Mouse (Mus musculus) CD4-positive, CD25-positive, alpha-beta regulatory T cell (primary cell): ENCODE results near the gene Gm13057. TPM values are rescaled to one million over a fixed set of nuclear protein-coding genes. Genes with fewer than 3 reads are reported as not detected.

Source experiments
- polyA plus RNA-seq: library from polyadenylated mRNA; unstranded; fragments of 100-300 nt; shearing (Covaris generic); gene quantifications from one replicate; pipeline ENCODE4 v1.2.1, GENCODE M21; 2017

Gm13057 gene
- not detected for polyA plus RNA-seq

GRCm38 (mm10) chr4:143551400-143551799 is at the start of gene Gm13057, which contains the start of gene BC080695:
Gene Gm13057, plus strand, starts transcription at chr4:143551709.
Gene BC080695, plus strand, starts transcription at chr4:143551700.

GRCm38 (mm10) chr4:143511043-143511442 is 40.5 kb upstream of the Gm13057 start, which contains the start of gene Gm13043:
Gene Gm13043, plus strand, starts transcription at chr4:143511343.

GRCm38 (mm10) chr4:143535654-143536053 is 15.9 kb upstream of the Gm13057 start, which contains the start of gene Gm13040:
Gene Gm13040, plus strand, starts transcription at chr4:143535954.

Other genes with a start within 250 kb of the Gm13057 start
- not detected for gene Lrrc38, start 202.0 kb upstream of the Gm13057 start, polyA plus RNA-seq
- gene Pramel1, start 157.3 kb upstream of the Gm13057 start, polyA plus RNA-seq = not detected
- 38.9 TPM for gene Pramef8, start 139.3 kb upstream of the Gm13057 start, polyA plus RNA-seq
- gene Oog4, start 101.4 kb upstream of the Gm13057 start, polyA plus RNA-seq = not detected
- gene Gm13043, start 40.4 kb upstream of the Gm13057 start, polyA plus RNA-seq = not detected
- gene Gm13040, start 15.8 kb upstream of the Gm13057 start, polyA plus RNA-seq = not detected
- not detected for gene BC080695, start within 50 bp of the Gm13057 start, polyA plus RNA-seq
- not detected for gene Gm13083, start 63.3 kb downstream of the Gm13057 start, polyA plus RNA-seq
- gene Gm13088, start 105.5 kb downstream of the Gm13057 start, polyA plus RNA-seq = not detected
- not detected for gene Gm13089, start 151.0 kb downstream of the Gm13057 start, polyA plus RNA-seq
- not detected for gene Gm13078, start 167.7 kb downstream of the Gm13057 start, polyA plus RNA-seq
- gene Gm13023, start 237.6 kb downstream of the Gm13057 start, polyA plus RNA-seq = not detected